Mouse (Mus musculus) thymus, adult 2 months (tissue): Measurements from ENCODE around the gene 1700125H20Rik.

Experiments used
- CTCF ChIP-seq: fragments of 200-500 bp; IDR thresholded peaks from 2 replicates; pipeline ENCODE4 v1.5.1; 2012; ENCODE audit warnings: mild to moderate bottlenecking, control low read depth, low read length, moderate library complexity, borderline replicate concordance; ENCODE audit not compliant: control insufficient read depth, poor library complexity, insufficient read depth; ENCODE audit errors: extremely low read depth
- POLR2A ChIP-seq: fragments of 200-500 bp; IDR thresholded peaks from 2 replicates; pipeline ENCODE4 v1.6.1; 2012; ENCODE audit warnings: mild to moderate bottlenecking, low read length, control low read depth, moderate library complexity; ENCODE audit not compliant: control insufficient read depth, poor library complexity, insufficient read depth; ENCODE audit errors: extremely low read depth

- TF ChIP-seq POLR2A (peak; percentile 95), CTCF (peak; percentile 42; the same call in 1 of the 2 replicates)
Observed at GRCm38 (mm10) chr11:85139581-85140540, 30.3 kb upstream of the 1700125H20Rik start, which contains the start of gene Usp32.
